Mouse (Mus musculus) hindbrain, embryonic 14.5 days (tissue): ENCODE measurements at regions not wholly inside any gene's neighbourhood (a gene's known extent, or its start where the extent isn't known, plus 50 kb on each side); places are given as distances from the start of the nearest gene placed in this dataset.

Experiments used
- ATAC-seq: fragments of 200-750 bp; cut with Nextera tagmentation; 2 replicates; pipeline ENCODE4 v1.8.0; 2017; ENCODE audit warnings: moderate number of reproducible peaks, mild to moderate bottlenecking, moderate TSS enrichment, moderate library complexity; ENCODE audit not compliant: low FRiP score
- DNase-seq: peaks from one replicate; pipeline ENCODE4 v3.0.0-alpha.2; 2015; ENCODE audit warnings: low spot score
- H3K27ac ChIP-seq: fragments of 300-500 bp; sonication (generic); 2 replicates; pipeline ENCODE4 v1.5.1; 2014; ENCODE audit warnings: mild to moderate bottlenecking, moderate library complexity
- H3K27me3 ChIP-seq: fragments of 300-500 bp; sonication (generic); 2 replicates; pipeline ENCODE4 v1.6.1; 2014; ENCODE audit warnings: mild to moderate bottlenecking, low read length, mixed read lengths; ENCODE audit not compliant: control insufficient read depth, insufficient read depth
- H3K36me3 ChIP-seq: fragments of 300-500 bp; sonication (generic); replicated peaks from 2 replicates; pipeline ENCODE4 v1.6.1; 2014; ENCODE audit not compliant: control insufficient read depth, insufficient read depth
- H3K4me1 ChIP-seq: fragments of 300-500 bp; sonication (generic); replicated peaks from 2 replicates; pipeline ENCODE4 v1.6.1; 2014; ENCODE audit warnings: antibody characterized with exemption, low read length, mixed read lengths; ENCODE audit not compliant: control insufficient read depth, insufficient read depth
- H3K4me2 ChIP-seq: fragments of 300-500 bp; sonication (generic); replicated peaks from 2 replicates; pipeline ENCODE4 v1.6.1; 2014; ENCODE audit warnings: mild to moderate bottlenecking, moderate library complexity
- H3K4me3 ChIP-seq: fragments of 300-500 bp; sonication (generic); replicated peaks from 2 replicates; pipeline ENCODE4 v1.5.1; 2014; ENCODE audit warnings: mild to moderate bottlenecking, low read length
- H3K9ac ChIP-seq: fragments of 300-500 bp; sonication (generic); 2 replicates; pipeline ENCODE4 v1.6.1; 2014
- H3K9me3 ChIP-seq: fragments of 300-500 bp; sonication (generic); 2 replicates; pipeline ENCODE4 v1.6.1; 2016; ENCODE audit warnings: low read length; ENCODE audit not compliant: control insufficient read depth
- WGBS: fragments of 180-500 bp; shearing (Covaris S2); extraction: QIAGEN DNeasy Blood & Tissue Kit; methylation state at CpG from one replicate; pipeline ENCODE4 v1.1.7; 2014; 5-methylcytosine and 5-hydroxymethylcytosine counted together

DNA sequence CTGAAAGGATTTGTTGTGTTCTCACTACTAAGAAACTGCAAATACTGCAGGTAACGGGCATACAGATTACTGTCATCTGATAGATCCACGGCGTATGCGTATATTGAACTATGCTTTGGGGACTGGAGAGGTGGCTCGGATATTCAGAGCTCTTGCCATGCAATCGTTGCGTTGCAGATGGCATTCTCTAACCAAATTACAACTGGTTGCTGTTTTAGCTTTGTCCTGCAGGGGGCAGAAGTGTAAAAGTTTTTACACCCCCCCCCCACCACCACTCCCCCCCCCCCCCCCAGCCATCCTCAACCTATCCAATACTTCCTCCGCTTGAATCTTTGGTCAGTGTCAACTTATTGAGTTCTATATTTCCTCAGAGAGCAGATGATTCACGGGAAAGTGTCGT lies 51.6 kb upstream of the Mon1b start:
- H3K9ac ChIP-seq = no peak overlapping the region
- no peaks in the 10 kb centered on the region for H3K36me3 ChIP-seq
- H3K4me1 ChIP-seq = peaks cover 8% of the 10 kb centered on the region; the same call in 1 of the 2 replicates
- no peaks in the 10 kb centered on the region for H3K9me3 ChIP-seq
- H3K4me2 ChIP-seq = no peak overlapping the region
- no peak overlapping the region for H3K4me3 ChIP-seq
- no peaks in the 10 kb centered on the region for H3K27me3 ChIP-seq
- no peak for DNase-seq
- ATAC-seq = no peak
- no peak overlapping the region for H3K27ac ChIP-seq
- 74% methylated on average over 10 of the region's 10 CpGs for WGBS
